ENCODE assay signal across 21 mouse cellular contexts in the genomic region with DNA sequence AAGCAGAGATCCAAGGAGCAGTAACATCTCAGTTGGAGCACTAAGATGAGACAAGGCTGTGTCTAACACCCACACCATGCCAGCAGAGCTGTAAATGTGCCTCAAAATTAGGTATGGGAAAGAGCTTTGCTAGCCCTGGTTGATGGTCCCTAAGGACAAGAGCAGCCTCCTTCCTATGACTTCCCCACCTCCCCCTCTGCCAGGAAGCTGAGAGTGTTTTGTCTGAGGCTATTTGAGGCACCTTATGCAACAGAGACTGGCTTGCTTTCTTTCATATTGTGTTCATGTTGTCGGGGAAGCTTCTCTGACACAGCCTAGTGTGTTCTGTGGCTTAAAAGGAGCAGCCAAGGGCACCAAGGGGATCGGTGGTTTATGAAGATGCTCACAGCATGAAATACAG.
"Had no signal": no experiment of that assay in that cellular context is flagged by ENCODE, and none has a peak within 500 bp of the region (broad histone marks: within the 10 kb centered on the region; RNA-seq: fewer than 3 reads in every experiment).

No protein-coding gene starts in this region.

- DNase-seq: kidney, adult 18-20 months; kidney, adult 9 months; kidney, postnatal 14 days; kidney, postnatal 4 days; liver; lung, adult 18-20 months; lung, postnatal 10 days; lung, postnatal 36 days; right cerebral cortex, postnatal 4 days; thymus, postnatal 25 days had no signal

- H3K4me1 ChIP-seq: liver, embryonic 12.5 days; liver, embryonic 15.5 days; megakaryocyte, embryonic 14.5 days; midbrain, embryonic 10.5 days; midbrain, embryonic 13.5 days had no signal

- H3K4me3 ChIP-seq: limb, embryonic 10.5 days; limb, embryonic 13.5 days; liver, embryonic 12.5 days; liver, embryonic 15.5 days; lung, embryonic 15.5 days; megakaryocyte, embryonic 14.5 days; midbrain, embryonic 10.5 days; midbrain, embryonic 13.5 days; myocyte; neural tube, embryonic 13.5 days had no signal

- H3K27ac ChIP-seq: limb, embryonic 10.5 days; limb, embryonic 13.5 days; liver, embryonic 12.5 days; liver, embryonic 15.5 days; lung, embryonic 15.5 days; midbrain, embryonic 10.5 days; midbrain, embryonic 13.5 days; neural tube, embryonic 13.5 days; stomach, postnatal 0 days had no signal
